Mouse (Mus musculus): ENCODE data around the gene Ptprg. TPM values are rescaled to one million over a fixed set of nuclear protein-coding genes. Genes with fewer than 3 reads are reported as not detected.

Gene Ptprg
- total and polyA plus RNA-seq, 3 experiments = 25.1 to 57.1 (median 54.0) TPM

- 52% methylated on average over 7 of the region's 7 CpGs for WGBS
- no peak for DNase-seq
- no peak overlapping the region for H3K4me3 ChIP-seq
- H3K27me3 ChIP-seq (ENCODE audit: control insufficient read depth, insufficient read depth, low read length) = no peaks in the 10 kb centered on the region
- no peak overlapping the region for H3K27ac ChIP-seq
- H3K4me1 ChIP-seq (ENCODE audit: control insufficient read depth, insufficient read depth, low read length) = peaks cover 4% of the 10 kb centered on the region
- H3K36me3 ChIP-seq (ENCODE audit: control insufficient read depth, insufficient read depth, low read length) = peaks cover 6% of the 10 kb centered on the region
- no peak overlapping the region for H3K9ac ChIP-seq (ENCODE audit: low read depth, low read length)
- peaks cover 3% of the 10 kb centered on the region; the same call in 1 of the 2 replicates for H3K79me2 ChIP-seq (replicated peaks; ENCODE audit: control insufficient read depth, insufficient read depth, low read length)
- no peak for TF ChIP-seq POLR2A (IDR thresholded peaks at IDR 0.05; ENCODE audit: insufficient read depth, low read depth, low read length)
- intact Hi-C loops (cut with DNase I) = no loop called here
Observed at GRCm38 (mm10) chr14:11719259-11719658, 165.9 kb downstream of the Ptprg start.

GRCm38 (mm10) chr14:11722101-11722500 is 168.8 kb downstream of the Ptprg start:
- TF ChIP-seq POLR2A (IDR thresholded peaks at IDR 0.05; ENCODE audit: insufficient read depth, low read depth, low read length) (no peak), EP300 (IDR thresholded peaks at IDR 0.05; ENCODE audit: insufficient read depth, low read depth, low read length) (no peak), CTCF (IDR thresholded peaks at IDR 0.05) (no peak)
- Histone ChIP-seq H3K27me3 (ENCODE audit: control insufficient read depth, insufficient read depth, low read length) (no peaks in the 10 kb centered on the region), H3K4me3 (no peak overlapping the region), H3K27ac (no peak overlapping the region), H3K4me1 (ENCODE audit: control insufficient read depth, insufficient read depth, low read length) (peaks cover 4% of the 10 kb centered on the region), H3K79me2 (replicated peaks; ENCODE audit: control insufficient read depth, insufficient read depth, low read length) (peaks cover 2% of the 10 kb centered on the region; the same call in 1 of the 2 replicates), H3K9ac (ENCODE audit: low read depth, low read length) (no peak overlapping the region), H3K36me3 (ENCODE audit: control insufficient read depth, insufficient read depth, low read length) (peaks cover 6% of the 10 kb centered on the region)
- 80% methylated on average over 5 of the region's 5 CpGs for WGBS
- no peak for DNase-seq
- intact Hi-C loops (cut with DNase I) = no loop called here

DNA sequence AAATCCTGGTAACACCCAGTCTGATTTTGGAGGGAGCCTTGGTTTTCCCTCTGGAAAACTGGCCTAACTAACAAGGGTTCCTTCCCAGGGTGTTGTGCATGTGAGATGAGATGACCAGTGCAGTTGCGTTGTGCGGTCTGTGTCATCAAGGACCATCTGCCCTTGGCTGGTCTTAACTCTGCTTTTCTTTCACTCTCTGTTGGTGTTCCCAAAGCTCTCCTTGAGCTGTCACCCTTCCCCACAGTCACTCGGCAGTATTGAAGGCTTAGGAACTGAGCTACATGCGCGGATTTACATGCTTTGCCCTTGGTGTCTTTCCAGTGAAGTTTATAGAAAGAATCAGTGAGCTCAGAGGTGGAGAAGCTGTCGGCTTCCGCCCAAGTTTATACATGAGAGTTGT is 170.5 kb downstream of the Ptprg start:
- H3K4me3 ChIP-seq = no peak overlapping the region
- intact Hi-C loops (cut with DNase I) = no loop called here
- 0 out of 2 replicates have a peak, but pooled peaks cover 1% of the 10 kb centered on the region for H3K4me1 ChIP-seq (ENCODE audit: control insufficient read depth, insufficient read depth, low read length)
- H3K36me3 ChIP-seq (ENCODE audit: control insufficient read depth, insufficient read depth, low read length) = peaks cover 2% of the 10 kb centered on the region
- peaks cover 2% of the 10 kb centered on the region; the same call in 1 of the 2 replicates for H3K79me2 ChIP-seq (replicated peaks; ENCODE audit: control insufficient read depth, insufficient read depth, low read length)
- DNase-seq = no peak
- TF ChIP-seq CTCF (IDR thresholded peaks at IDR 0.05) = no peak
- TF ChIP-seq POLR2A (IDR thresholded peaks at IDR 0.05; ENCODE audit: insufficient read depth, low read depth, low read length) = no peak
- no peak for TF ChIP-seq EP300 (IDR thresholded peaks at IDR 0.05; ENCODE audit: insufficient read depth, low read depth, low read length)
- H3K27ac ChIP-seq = no peak overlapping the region
- no peaks in the 10 kb centered on the region for H3K27me3 ChIP-seq (ENCODE audit: control insufficient read depth, insufficient read depth, low read length)
- 96% methylated on average over 7 of the region's 7 CpGs for WGBS
- H3K9ac ChIP-seq (ENCODE audit: low read depth, low read length) = no peak overlapping the region

DNA sequence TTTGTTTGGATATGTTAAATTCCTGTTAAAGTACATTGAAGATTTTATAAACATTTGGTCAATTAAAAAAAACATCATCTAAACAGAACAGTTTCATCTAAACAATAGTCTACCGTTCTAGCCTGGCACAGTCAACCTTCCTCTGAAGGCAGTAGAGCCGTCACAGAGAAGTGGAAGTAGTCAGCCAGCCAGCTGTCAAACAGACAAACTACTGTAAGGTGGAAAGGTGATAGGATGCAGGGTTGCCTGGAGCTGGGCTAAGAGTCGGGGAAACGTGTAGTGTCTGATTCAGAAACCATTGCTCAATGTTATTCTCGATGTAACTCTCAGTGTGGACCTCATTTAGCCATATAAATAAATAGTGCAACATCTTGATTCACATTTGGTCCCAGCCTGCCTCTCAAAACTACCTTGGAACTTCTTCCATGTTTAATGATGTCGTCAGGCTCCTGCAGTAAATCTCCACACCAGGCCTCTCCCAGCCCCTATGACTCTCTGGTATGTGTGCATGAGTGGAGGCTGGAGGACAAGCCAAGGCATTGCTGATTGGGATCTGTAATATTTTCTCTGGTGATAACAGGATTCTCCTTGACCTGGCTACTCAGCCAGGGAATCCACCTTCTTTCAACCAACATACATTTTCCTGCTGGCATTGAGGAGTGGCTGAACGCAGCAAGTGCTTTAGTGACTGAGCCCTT is 178.0 kb downstream of the Ptprg start:
- Histone ChIP-seq H3K27ac (no peak overlapping the region), H3K27me3 (ENCODE audit: control insufficient read depth, insufficient read depth, low read length) (no peaks in the 10 kb centered on the region), H3K4me1 (ENCODE audit: control insufficient read depth, insufficient read depth, low read length) (peaks cover 10% of the 10 kb centered on the region), H3K36me3 (ENCODE audit: control insufficient read depth, insufficient read depth, low read length) (no peaks in the 10 kb centered on the region), H3K9ac (ENCODE audit: low read depth, low read length) (no peak overlapping the region), H3K79me2 (replicated peaks; ENCODE audit: control insufficient read depth, insufficient read depth, low read length) (peaks cover 8% of the 10 kb centered on the region), H3K4me3 (no peak overlapping the region)
- intact Hi-C loops (cut with DNase I) = no loop called here
- TF ChIP-seq POLR2A (IDR thresholded peaks at IDR 0.05; ENCODE audit: insufficient read depth, low read depth, low read length) (no peak), CTCF (IDR thresholded peaks at IDR 0.05) (no peak), EP300 (IDR thresholded peaks at IDR 0.05; ENCODE audit: insufficient read depth, low read depth, low read length) (no peak)
- no peak for DNase-seq
- 57% methylated on average over 7 of the region's 7 CpGs for WGBS

DNA sequence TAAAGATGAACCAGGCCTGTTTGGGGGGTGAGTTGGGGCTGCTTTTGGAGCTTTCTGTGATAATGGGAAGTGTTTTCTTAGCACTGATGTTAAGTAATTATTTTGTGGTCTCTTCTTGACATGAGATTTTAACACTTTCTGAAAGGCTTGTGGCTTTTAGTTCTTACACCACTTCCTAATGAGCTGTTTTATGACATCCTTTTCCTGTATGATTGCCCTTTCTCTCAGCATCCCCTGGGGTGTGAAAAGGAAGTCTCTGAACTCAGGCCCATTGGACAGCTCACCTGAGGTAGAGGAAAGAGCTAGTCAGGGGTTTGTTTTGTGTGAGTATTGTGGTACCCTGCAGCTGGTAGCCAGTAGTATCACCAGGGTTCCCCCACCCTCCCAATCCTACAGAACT is 179.0 kb downstream of the Ptprg start:
- Histone ChIP-seq H3K36me3 (ENCODE audit: control insufficient read depth, insufficient read depth, low read length) (no peaks in the 10 kb centered on the region), H3K4me3 (no peak overlapping the region), H3K27me3 (ENCODE audit: control insufficient read depth, insufficient read depth, low read length) (no peaks in the 10 kb centered on the region), H3K4me1 (ENCODE audit: control insufficient read depth, insufficient read depth, low read length) (peaks cover 10% of the 10 kb centered on the region), H3K27ac (no peak overlapping the region), H3K79me2 (replicated peaks; ENCODE audit: control insufficient read depth, insufficient read depth, low read length) (peaks cover 8% of the 10 kb centered on the region), H3K9ac (ENCODE audit: low read depth, low read length) (no peak overlapping the region)
- TF ChIP-seq POLR2A (IDR thresholded peaks at IDR 0.05; ENCODE audit: insufficient read depth, low read depth, low read length) = no peak
- TF ChIP-seq EP300 (IDR thresholded peaks at IDR 0.05; ENCODE audit: insufficient read depth, low read depth, low read length) = no peak
- no peak for TF ChIP-seq CTCF (IDR thresholded peaks at IDR 0.05)
- DNase-seq = no peak
- intact Hi-C loops (cut with DNase I) = no loop called here

- intact Hi-C loops (cut with DNase I) = no loop called here
- 88% methylated on average over 1 of the region's 1 CpGs for WGBS
- TF ChIP-seq EP300 (IDR thresholded peaks at IDR 0.05; ENCODE audit: insufficient read depth, low read depth, low read length) (no peak), POLR2A (IDR thresholded peaks at IDR 0.05; ENCODE audit: insufficient read depth, low read depth, low read length) (no peak)
- peaks cover 2% of the 10 kb centered on the region for H3K36me3 ChIP-seq (ENCODE audit: control insufficient read depth, insufficient read depth, low read length)
- peaks cover 3% of the 10 kb centered on the region; the same call in 1 of the 2 replicates for H3K79me2 ChIP-seq (replicated peaks; ENCODE audit: control insufficient read depth, insufficient read depth, low read length)
- H3K27ac ChIP-seq = no peak overlapping the region
- peaks cover 1% of the 10 kb centered on the region; the same call in 1 of the 2 replicates for H3K4me1 ChIP-seq (ENCODE audit: control insufficient read depth, insufficient read depth, low read length)
- H3K4me3 ChIP-seq = no peak overlapping the region
- H3K9ac ChIP-seq (ENCODE audit: low read depth, low read length) = no peak overlapping the region
- DNase-seq = no peak
- no peaks in the 10 kb centered on the region for H3K27me3 ChIP-seq (ENCODE audit: control insufficient read depth, insufficient read depth, low read length)
Observed at GRCm38 (mm10) chr14:11743726-11744125, 190.4 kb downstream of the Ptprg start.
